Mouse (Mus musculus) erythroid progenitor cell, adult 5-6 weeks (primary cell): Measurements from ENCODE around the gene 9930021J03Rik. TPM values are rescaled to one million over a fixed set of nuclear protein-coding genes. Genes with fewer than 3 reads are reported as not detected.

ENCODE experiments used
- ATAC-seq: replicated peaks from 2 replicates; pipeline ENCODE4 v1.8.0; 2016; ENCODE audit warnings: moderate number of reproducible peaks, mild to moderate bottlenecking, moderate TSS enrichment, inconsistent platforms; ENCODE audit not compliant: poor library complexity, low FRiP score, severe bottlenecking
- total RNA-seq, 2 experiments: library from RNA; stranded (forward) in 1 of 2; stranded (reverse) in 1 of 2; fragments of 150-400 nt in 1 of 2; fragments of 186-747, 209-891 nt in 1 of 2; gene quantifications; 2 replicates each; pipeline versions ENCODE4 v1.2.3 to v1.2.4; 2015 to 2017; ENCODE audit warnings: low replicate concordance in 2 of 2

9930021J03Rik gene
- total RNA-seq, 2 experiments from 2014 or later: 8.4 to 23.8 TPM

- no peak for ATAC-seq
Observed at GRCm38 (mm10) chr19:29704436-29704835, 101.4 kb downstream of the 9930021J03Rik start.

GRCm38 (mm10) chr19:29701707-29702106 lies 104.1 kb downstream of the 9930021J03Rik start:
- no peak for ATAC-seq

GRCm38 (mm10) chr19:29697245-29697874 lies 108.4 kb downstream of the 9930021J03Rik start, which contains the start of gene Mlana:
Gene Mlana (plus strand): TSS chr19:29697824.
- no peak for ATAC-seq

- ATAC-seq: no peak
Observed at GRCm38 (mm10) chr19:29696840-29697239, 108.9 kb downstream of the 9930021J03Rik start.

- ATAC-seq: no peak
Observed at GRCm38 (mm10) chr19:29696309-29696708, 109.5 kb downstream of the 9930021J03Rik start.

GRCm38 (mm10) chr19:29695071-29695470 lies 110.7 kb downstream of the 9930021J03Rik start:
- ATAC-seq: no peak

GRCm38 (mm10) chr19:29683844-29684540 lies 121.8 kb downstream of the 9930021J03Rik start:
- peak; percentile 67; the same call in 1 of the 2 replicates for ATAC-seq

GRCm38 (mm10) chr19:29680182-29681152 lies 125.3 kb downstream of the 9930021J03Rik start:
- ATAC-seq: no peak

- ATAC-seq: no peak
Observed at GRCm38 (mm10) chr19:29678181-29678778, 127.5 kb downstream of the 9930021J03Rik start.

- ATAC-seq: no peak
Observed at GRCm38 (mm10) chr19:29676479-29677193, 129.2 kb downstream of the 9930021J03Rik start.

GRCm38 (mm10) chr19:29675562-29676078 lies 130.2 kb downstream of the 9930021J03Rik start:
- ATAC-seq: no peak

- ATAC-seq: no peak
Observed at GRCm38 (mm10) chr19:29674946-29675345, 130.8 kb downstream of the 9930021J03Rik start.

GRCm38 (mm10) chr19:29672660-29673059 lies 133.1 kb downstream of the 9930021J03Rik start:
- ATAC-seq: no peak

GRCm38 (mm10) chr19:29671160-29671559 lies 134.6 kb downstream of the 9930021J03Rik start:
- ATAC-seq: no peak

- ATAC-seq: no peak
Observed at GRCm38 (mm10) chr19:29670247-29670646, 135.5 kb downstream of the 9930021J03Rik start.

GRCm38 (mm10) chr19:29668135-29668534 lies 137.7 kb downstream of the 9930021J03Rik start:
- ATAC-seq: no peak

GRCm38 (mm10) chr19:29666965-29667594 lies 138.7 kb downstream of the 9930021J03Rik start:
- ATAC-seq: no peak

- no peak for ATAC-seq
Observed at GRCm38 (mm10) chr19:29666164-29666563, 139.6 kb downstream of the 9930021J03Rik start.
